Mouse (Mus musculus) CH12.LX (cell line): ENCODE data around the gene Samd4. TPM values are rescaled to one million over a fixed set of nuclear protein-coding genes. Genes with fewer than 3 reads are reported as not detected.

Experiments
- DNase-seq: peaks from one replicate; pipeline ENCODE4 v3.0.0-alpha.2; 2013; ENCODE audit errors: extremely low read depth
- H3K27ac ChIP-seq: 2 replicates; pipeline ENCODE4 v1.5.1; 2012; ENCODE audit warnings: low read depth, mild to moderate bottlenecking, control low read depth, moderate library complexity; ENCODE audit not compliant: insufficient read depth
- H3K27me3 ChIP-seq: replicated peaks from 2 replicates; pipeline ENCODE3; 2012; ENCODE audit warnings: inconsistent platforms
- H3K36me3 ChIP-seq, 2 experiments: replicated peaks in 1 of 2; 2 replicates each; pipeline versions ENCODE3 to v1.6.1; 2012; ENCODE audit warnings: inconsistent platforms in 1 of 2, low read length in 1 of 2, mild to moderate bottlenecking in 1 of 2, mixed read lengths in 1 of 2, moderate library complexity in 1 of 2; ENCODE audit not compliant: control insufficient read depth in 1 of 2, insufficient read depth in 1 of 2
- H3K4me1 ChIP-seq, 2 experiments: 2 replicates each; pipeline ENCODE4 v1.6.1; 2012; ENCODE audit warnings: inconsistent platforms in 1 of 2, moderate library complexity in 1 of 2; ENCODE audit not compliant: insufficient read depth in 2 of 2, control insufficient read depth in 1 of 2
- H3K4me2 ChIP-seq: 2 replicates; pipeline ENCODE4 v1.6.1; 2012; ENCODE audit warnings: low read depth, mild to moderate bottlenecking, control low read depth; ENCODE audit not compliant: poor library complexity, insufficient read depth, severe bottlenecking
- H3K4me3 ChIP-seq, 3 experiments: fragments of 150-350 bp in 1 of 3; sonication (generic) in 1 of 3; replicated peaks in 1 of 3; 2 replicates each; pipeline versions ENCODE3 to v1.5.1; 2011 to 2012; ENCODE audit warnings: low read depth in 2 of 3, low read length in 2 of 3, mild to moderate bottlenecking in 2 of 3, moderate library complexity in 2 of 3, control low read depth in 1 of 3, improper control_type of control experiment in 1 of 3, inconsistent platforms in 1 of 3, mixed read lengths in 1 of 3; ENCODE audit not compliant: poor library complexity in 1 of 3
- H3K79me2 ChIP-seq: replicated peaks from 2 replicates; pipeline ENCODE4 v1.6.1; 2012; ENCODE audit warnings: mild to moderate bottlenecking, moderate library complexity; ENCODE audit not compliant: control insufficient read depth, poor library complexity, insufficient read depth, severe bottlenecking; ENCODE audit errors: extremely low read depth
- H3K9ac ChIP-seq: 2 replicates; pipeline ENCODE4 v1.6.1; 2012; ENCODE audit warnings: low read depth, mild to moderate bottlenecking, control low read depth, moderate library complexity; ENCODE audit not compliant: insufficient read depth
- H3K9me3 ChIP-seq: replicated peaks from 2 replicates; pipeline ENCODE3; 2012; ENCODE audit warnings: low read length, inconsistent platforms, mixed read lengths
- CHD1 ChIP-seq: IDR thresholded peaks from 2 replicates; pipeline ENCODE4 v1.6.1; 2012; ENCODE audit warnings: low read depth, low read length, improper control_type of control experiment, inconsistent platforms
- CHD2 ChIP-seq: IDR thresholded peaks from 2 replicates; pipeline ENCODE4 v1.6.1; 2011; ENCODE audit warnings: low read length, improper control_type of control experiment
- ELF1 ChIP-seq: IDR thresholded peaks from 2 replicates; pipeline ENCODE4 v1.6.1; 2014; ENCODE audit warnings: low read depth, mild to moderate bottlenecking, inconsistent platforms, low read length, improper control_type of control experiment
- GABPA ChIP-seq: IDR thresholded peaks from 2 replicates; pipeline ENCODE4 v1.6.1; 2012; ENCODE audit warnings: low read depth, low read length, improper control_type of control experiment, inconsistent platforms; ENCODE audit not compliant: insufficient replicate concordance
- IRF4 ChIP-seq: IDR thresholded peaks from 2 replicates; pipeline ENCODE4 v1.6.1; 2014; ENCODE audit warnings: low read depth, mild to moderate bottlenecking, inconsistent platforms, low read length, improper control_type of control experiment
- KAT2A ChIP-seq: IDR thresholded peaks from 2 replicates; pipeline ENCODE4 v1.6.1; 2012; ENCODE audit warnings: low read length, improper control_type of control experiment, inconsistent platforms; ENCODE audit not compliant: insufficient replicate concordance
- MAX ChIP-seq: IDR thresholded peaks from 2 replicates; pipeline ENCODE4 v1.6.1; 2011; ENCODE audit warnings: low read length, improper control_type of control experiment
- MEF2A ChIP-seq: IDR thresholded peaks from 2 replicates; pipeline ENCODE4 v1.6.1; 2014; ENCODE audit warnings: low read depth, mild to moderate bottlenecking, inconsistent platforms, low read length, improper control_type of control experiment, borderline replicate concordance
- NELFE ChIP-seq: IDR thresholded peaks from 2 replicates; pipeline ENCODE4 v1.6.1; 2011; ENCODE audit warnings: low read depth, low read length, improper control_type of control experiment
- NRF1 ChIP-seq: IDR thresholded peaks from 2 replicates; pipeline ENCODE4 v1.6.1; 2014; ENCODE audit warnings: low read depth, mild to moderate bottlenecking, inconsistent platforms, low read length, improper control_type of control experiment, moderate library complexity
- POLR2AphosphoS2 ChIP-seq: IDR thresholded peaks from 2 replicates; pipeline ENCODE4 v1.6.1; 2011; ENCODE audit warnings: low read depth, low read length, improper control_type of control experiment
- RAD21 ChIP-seq: IDR thresholded peaks from 2 replicates; pipeline ENCODE4 v1.6.1; 2011; ENCODE audit warnings: low read depth, mild to moderate bottlenecking, low read length, improper control_type of control experiment, moderate library complexity
- SIN3A ChIP-seq: IDR thresholded peaks from 2 replicates; pipeline ENCODE4 v1.6.1; 2012; ENCODE audit warnings: low read length, improper control_type of control experiment, inconsistent platforms
- USF2 ChIP-seq: conservative IDR thresholded peaks from 2 replicates; pipeline ENCODE4 v1.6.1; 2011; ENCODE audit warnings: low read depth, low read length, improper control_type of control experiment
- dilution Hi-C: fragments of 300-500 bp; cut with MboI; formaldehyde crosslinking; loops from 2 replicates; pipeline ENCODE4 v1.14.3; 2020; ENCODE audit warnings: low sequenced_read_pairs; ENCODE audit not compliant: extremely low pct_unique_long_range_greater_than_20kb, extremely low pct_ligation_motif_present
- in situ Hi-C: fragments of 300-500 bp; cut with MboI; formaldehyde crosslinking; loops from 3 replicates; pipeline ENCODE4 v1.14.3; 2019; ENCODE audit warnings: low sequenced_read_pairs, low pct_ligation_motif_present, low pct_unique_long_range_greater_than_20kb, mixed read lengths
- polyA plus RNA-seq: library from polyadenylated mRNA; unstranded; fragments of >175 nt; gene quantifications from 2 replicates; pipeline ENCODE4 v1.2.1, GENCODE M21; 2012; ENCODE audit warnings: low read depth; ENCODE audit not compliant: insufficient read length
- total RNA-seq, 2 experiments: library from RNA; depleted of rRNA; stranded (reverse); fragments of 300-350 nt in 1 of 2; fragments of >200 nt in 1 of 2; gene quantifications; 2 replicates each; pipeline ENCODE4 v1.2.3; 2012 to 2014

Gene Samd4
- total and polyA plus RNA-seq, 3 experiments, result 0.64 to 4.6 (median 1.5) TPM

DNA sequence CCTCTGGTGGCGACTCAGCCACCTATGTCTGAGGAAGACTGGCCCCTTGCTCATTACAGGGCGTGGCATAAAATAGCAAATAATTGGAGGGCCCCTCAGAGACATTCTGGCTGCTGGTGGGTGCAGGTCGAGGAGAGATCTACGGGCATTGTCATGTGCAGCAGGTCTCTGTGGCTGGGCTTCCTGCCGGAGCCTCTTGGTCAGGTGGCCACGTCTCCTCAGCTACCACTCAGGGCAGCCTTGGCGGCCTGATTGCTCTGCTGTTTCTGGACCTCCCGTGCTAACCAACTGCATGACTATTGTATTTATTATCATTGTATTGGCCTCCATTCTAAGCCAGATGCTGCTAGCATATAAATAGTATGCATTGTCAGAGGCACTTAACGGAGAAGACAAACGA lies 95.0 kb downstream of the Samd4 start:
- no peak for TF ChIP-seq GABPA
- no peak for TF ChIP-seq MEF2A
- TF ChIP-seq MAX, result no peak
- no peak for TF ChIP-seq NRF1
- no peak for TF ChIP-seq RAD21
- no peak for TF ChIP-seq POLR2AphosphoS2
- no peak for TF ChIP-seq ELF1
- TF ChIP-seq SIN3A, result no peak
- TF ChIP-seq CHD1, result no peak
- TF ChIP-seq NELFE, result no peak
- TF ChIP-seq CHD2, result no peak
- dilution Hi-C loops, result no loop called here
- in situ Hi-C loops, result loop anchor here (25.0 kb wide), 1 partner anchor 90 kb away; the partner anchor contains the start of gene Samd4

DNA sequence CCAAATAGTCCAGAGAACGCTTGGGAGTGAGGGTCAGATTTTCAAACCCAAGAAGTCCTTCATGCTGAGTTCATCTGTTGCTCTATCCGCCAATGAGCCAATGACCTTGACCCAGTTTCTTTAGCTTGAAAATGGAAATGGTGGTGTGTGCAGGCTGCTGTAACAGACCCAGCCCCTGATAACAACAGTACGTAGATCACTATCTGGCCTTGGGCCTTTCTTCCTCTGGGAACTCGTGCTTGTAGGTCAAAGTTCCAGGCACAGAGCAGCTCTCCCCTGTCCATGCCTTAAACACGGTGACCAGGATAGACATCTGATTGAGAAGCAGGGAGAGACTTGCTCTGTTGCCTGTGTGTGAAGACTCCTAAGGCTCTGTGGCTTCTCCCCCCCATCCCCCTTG lies 96.5 kb downstream of the Samd4 start:
- Histone ChIP-seq H3K4me1 (no peaks in the 10 kb centered on the region), H3K4me2 (no peak overlapping the region), H3K79me2 (no peaks in the 10 kb centered on the region), H3K4me3 (no peak overlapping the region), H3K27me3 (no peaks in the 10 kb centered on the region), H3K9me3 (no peaks in the 10 kb centered on the region), H3K36me3 (no peaks in the 10 kb centered on the region), H3K9ac (no peak overlapping the region), H3K27ac (no peak overlapping the region)
- in situ Hi-C loops, result loop anchor here (25.0 kb wide), 1 partner anchor 92 kb away; the partner anchor contains the start of gene Samd4
- no peak for DNase-seq
- TF ChIP-seq RAD21 (no peak), CHD2 (no peak), IRF4 (no peak)
- dilution Hi-C loops, result no loop called here

More for the DNA sequence above, 95.0 kb downstream of the Samd4 start:
- Histone ChIP-seq H3K4me1 (peaks cover 0 to under 1% of the 10 kb centered on the region in 2 experiments; a peak in 1 of 4 replicates), H3K27me3 (no peaks in the 10 kb centered on the region), H3K79me2 (no peaks in the 10 kb centered on the region), H3K4me2 (no peak overlapping the region), H3K9me3 (no peaks in the 10 kb centered on the region), H3K9ac (no peak overlapping the region), H3K36me3 (no peaks in the 10 kb centered on the region), H3K27ac (no peak overlapping the region), H3K4me3 (no peak overlapping the region)
- DNase-seq, result no peak

DNA sequence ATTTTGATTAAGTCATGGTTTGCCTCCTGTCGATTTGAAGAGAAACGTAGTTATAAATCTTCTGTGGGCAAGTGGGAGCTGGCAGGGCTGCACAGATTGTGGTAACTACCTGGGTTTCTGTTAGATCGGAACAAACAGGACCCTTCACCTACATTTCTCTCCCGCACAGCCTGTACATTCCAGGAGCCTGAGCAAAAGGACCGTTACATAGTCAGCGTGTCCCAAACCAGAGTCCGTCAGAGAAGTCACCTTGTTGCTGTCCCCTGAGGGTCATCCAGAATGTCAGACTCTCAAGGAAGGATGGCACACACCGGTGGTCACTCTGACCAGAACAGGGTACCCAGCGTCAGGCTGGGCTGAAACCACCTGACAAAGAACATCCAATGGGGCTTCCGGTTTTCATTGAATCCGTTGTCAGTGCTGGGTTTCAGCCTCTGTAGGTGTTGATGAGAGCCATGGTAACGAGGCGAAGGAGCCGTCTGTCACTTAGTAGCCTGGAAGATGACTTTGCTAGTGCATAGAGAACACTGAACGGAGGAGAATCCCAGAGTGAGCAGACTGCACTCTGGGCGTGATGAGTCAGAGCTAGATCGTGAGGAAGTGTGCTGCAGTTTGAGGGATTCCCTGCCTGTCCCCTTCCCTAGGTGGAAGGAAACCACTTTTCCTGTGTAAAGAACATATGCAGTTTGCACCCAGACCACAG lies 98.2 kb downstream of the Samd4 start:
- H3K4me3 ChIP-seq, result no peak overlapping the region
- in situ Hi-C loops, result loop anchor here (25.0 kb wide), 1 partner anchor 94 kb away; the partner anchor contains the start of gene Samd4
- H3K9ac ChIP-seq, result no peak overlapping the region
- H3K4me1 ChIP-seq, result no peaks in the 10 kb centered on the region
- dilution Hi-C loops, result no loop called here
- no peaks in the 10 kb centered on the region for H3K27me3 ChIP-seq
- H3K9me3 ChIP-seq, result no peaks in the 10 kb centered on the region
- no peaks in the 10 kb centered on the region for H3K36me3 ChIP-seq
- no peak overlapping the region for H3K4me2 ChIP-seq
- DNase-seq, result no peak
- TF ChIP-seq KAT2A, result no peak
- no peak for TF ChIP-seq USF2
- no peaks in the 10 kb centered on the region for H3K79me2 ChIP-seq
- H3K27ac ChIP-seq, result no peak overlapping the region
